Mouse (Mus musculus): ENCODE results near the gene Syt14. TPM values are rescaled to one million over a fixed set of nuclear protein-coding genes. Genes with fewer than 3 reads are reported as not detected.

Syt14 gene
- total and polyA plus RNA-seq, 2 experiments from 2014 or later, result 0.04 to 0.08 TPM

DNA sequence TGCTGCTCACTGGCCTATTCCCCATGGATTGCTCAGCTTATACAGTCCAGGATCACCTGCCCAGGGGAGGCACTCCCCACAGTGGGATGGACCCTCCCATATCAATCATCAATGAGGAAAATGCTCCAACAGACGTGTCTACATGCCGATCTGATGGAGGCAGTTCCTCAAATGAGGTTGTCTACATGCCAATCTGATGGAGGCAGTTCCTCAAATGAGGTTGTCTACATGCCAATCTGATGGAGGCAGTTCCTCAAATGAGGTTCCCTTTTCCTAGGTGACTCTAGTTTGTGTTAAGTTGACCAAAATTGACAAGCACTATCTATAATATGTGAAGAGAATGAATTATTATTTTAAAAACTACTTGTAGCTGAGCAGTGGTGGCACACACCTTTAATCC is 24.6 kb upstream of the Syt14 start:
- H3K9ac ChIP-seq (replicated peaks; ENCODE audit: low read depth, low read length), result no peak overlapping the region
- WGBS, result 56% methylated on average over 2 of the region's 2 CpGs
- no peak overlapping the region for H3K4me2 ChIP-seq (ENCODE audit: low read depth, low read length)
- no peak overlapping the region for H3K27ac ChIP-seq (ENCODE audit: low read depth)
- ATAC-seq (ENCODE audit: insufficient read depth, low read depth), result no peak
- TF ChIP-seq EP300 (IDR thresholded peaks at IDR 0.05; ENCODE audit: low read depth), result no peak
- no peak for TF ChIP-seq CTCF (IDR thresholded peaks at IDR 0.05; ENCODE audit: low read depth)
- no peaks in the 10 kb centered on the region for H3K36me3 ChIP-seq (replicated peaks; ENCODE audit: control insufficient read depth, insufficient read depth, low read length)
- no peak for DNase-seq (ENCODE audit: low spot score)
- no peaks in the 10 kb centered on the region for H3K27me3 ChIP-seq (ENCODE audit: control insufficient read depth, insufficient read depth, low read length)
- H3K9me3 ChIP-seq (replicated peaks; ENCODE audit: control insufficient read depth, low read length), result no peaks in the 10 kb centered on the region
- no peaks in the 10 kb centered on the region for H3K4me1 ChIP-seq (ENCODE audit: control insufficient read depth, insufficient read depth)
- H3K4me3 ChIP-seq (ENCODE audit: low read depth, low read length), result no peak overlapping the region

DNA sequence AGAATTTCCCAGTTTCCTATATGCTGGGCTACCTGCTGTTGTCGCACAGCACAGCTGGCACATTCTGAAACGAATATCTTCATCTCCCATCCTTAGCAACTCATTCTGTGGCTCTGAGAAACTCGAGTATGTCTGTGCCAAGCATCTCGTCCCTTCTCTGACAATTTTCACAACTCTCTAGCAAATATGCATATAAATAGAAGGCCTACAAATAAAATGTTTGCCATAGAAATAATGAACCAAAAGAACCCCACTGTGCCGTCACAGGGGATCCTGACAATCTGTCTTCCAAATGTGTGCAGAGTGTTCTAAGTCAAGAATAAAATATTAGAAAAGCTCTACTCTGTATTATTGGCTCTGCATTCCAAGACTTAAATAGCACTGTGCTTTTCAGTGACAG is 24.0 kb upstream of the Syt14 start:
- 66% methylated on average over 5 of the region's 5 CpGs for WGBS
- no peak overlapping the region for H3K27ac ChIP-seq (ENCODE audit: low read depth)
- no peak overlapping the region for H3K4me2 ChIP-seq (ENCODE audit: low read depth, low read length)
- H3K9me3 ChIP-seq (replicated peaks; ENCODE audit: control insufficient read depth, low read length), result no peaks in the 10 kb centered on the region
- no peak overlapping the region for H3K9ac ChIP-seq (replicated peaks; ENCODE audit: low read depth, low read length)
- H3K4me3 ChIP-seq (ENCODE audit: low read depth, low read length), result no peak overlapping the region
- ATAC-seq (ENCODE audit: insufficient read depth, low read depth) (no peak), DNase-seq (ENCODE audit: low spot score) (no peak)
- H3K36me3 ChIP-seq (replicated peaks; ENCODE audit: control insufficient read depth, insufficient read depth, low read length), result no peaks in the 10 kb centered on the region
- H3K27me3 ChIP-seq (ENCODE audit: control insufficient read depth, insufficient read depth, low read length), result no peaks in the 10 kb centered on the region
- TF ChIP-seq EP300 (IDR thresholded peaks at IDR 0.05; ENCODE audit: low read depth) (no peak), CTCF (IDR thresholded peaks at IDR 0.05; ENCODE audit: low read depth) (no peak)
- no peaks in the 10 kb centered on the region for H3K4me1 ChIP-seq (ENCODE audit: control insufficient read depth, insufficient read depth)

DNA sequence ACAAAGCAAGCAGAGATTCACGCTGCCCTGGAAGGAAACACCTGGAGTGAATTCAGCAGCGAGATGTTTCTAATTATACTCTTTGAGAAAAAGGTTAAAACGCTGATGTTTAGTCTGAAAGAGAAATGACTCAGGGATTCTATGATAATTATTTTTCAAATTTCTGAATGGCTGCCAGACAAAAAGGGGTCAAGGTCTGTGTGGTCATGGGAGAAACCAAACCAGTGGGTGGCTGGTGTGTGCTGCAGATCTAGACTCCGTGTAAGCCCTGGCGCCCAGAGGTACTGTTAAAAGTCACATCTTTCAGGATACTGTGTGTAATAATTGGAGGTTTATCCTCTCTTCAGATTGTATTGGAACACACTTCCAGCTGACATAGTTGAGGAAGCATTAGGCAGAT is 18.8 kb upstream of the Syt14 start:
- Histone ChIP-seq H3K9me3 (replicated peaks; ENCODE audit: control insufficient read depth, low read length) (no peaks in the 10 kb centered on the region), H3K36me3 (replicated peaks; ENCODE audit: control insufficient read depth, insufficient read depth, low read length) (no peaks in the 10 kb centered on the region), H3K27me3 (ENCODE audit: control insufficient read depth, insufficient read depth, low read length) (no peaks in the 10 kb centered on the region), H3K4me1 (ENCODE audit: control insufficient read depth, insufficient read depth) (no peaks in the 10 kb centered on the region), H3K4me2 (ENCODE audit: low read depth, low read length) (no peak overlapping the region), H3K9ac (replicated peaks; ENCODE audit: low read depth, low read length) (no peak overlapping the region), H3K4me3 (ENCODE audit: low read depth, low read length) (no peak overlapping the region), H3K27ac (ENCODE audit: low read depth) (no peak overlapping the region)
- no peak for TF ChIP-seq EP300 (IDR thresholded peaks at IDR 0.05; ENCODE audit: low read depth)
- TF ChIP-seq CTCF (IDR thresholded peaks at IDR 0.05; ENCODE audit: low read depth), result no peak
- 68% methylated on average over 5 of the region's 5 CpGs for WGBS
- DNase-seq (ENCODE audit: low spot score) (no peak), ATAC-seq (ENCODE audit: insufficient read depth, low read depth) (no peak)

DNA sequence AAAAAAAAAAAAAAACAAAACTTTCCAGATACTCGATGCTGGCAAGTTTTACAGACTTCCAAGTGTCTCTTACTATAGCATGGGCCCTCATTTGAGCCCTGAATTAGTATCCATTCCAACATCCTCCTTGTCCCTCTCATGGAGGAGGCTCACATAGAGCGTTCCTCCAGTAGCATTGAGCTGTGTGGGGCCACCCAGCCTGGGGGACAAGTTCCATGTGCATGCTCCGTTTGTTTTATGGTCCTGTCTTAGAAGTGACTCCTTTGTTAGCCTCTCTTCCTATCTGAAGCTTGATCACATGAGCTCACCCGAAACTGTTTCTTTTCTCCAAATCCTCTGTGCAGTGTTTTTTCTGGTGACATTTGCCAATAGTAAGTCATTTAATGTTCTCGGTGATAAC is 17.5 kb upstream of the Syt14 start:
- H3K9me3 ChIP-seq (replicated peaks; ENCODE audit: control insufficient read depth, low read length), result no peaks in the 10 kb centered on the region
- H3K36me3 ChIP-seq (replicated peaks; ENCODE audit: control insufficient read depth, insufficient read depth, low read length), result no peaks in the 10 kb centered on the region
- DNase-seq (ENCODE audit: low spot score) (no peak), ATAC-seq (ENCODE audit: insufficient read depth, low read depth) (no peak)
- H3K27me3 ChIP-seq (ENCODE audit: control insufficient read depth, insufficient read depth, low read length), result no peaks in the 10 kb centered on the region
- H3K27ac ChIP-seq (ENCODE audit: low read depth), result no peak overlapping the region
- TF ChIP-seq CTCF (IDR thresholded peaks at IDR 0.05; ENCODE audit: low read depth) (no peak), EP300 (IDR thresholded peaks at IDR 0.05; ENCODE audit: low read depth) (no peak)
- no peaks in the 10 kb centered on the region for H3K4me1 ChIP-seq (ENCODE audit: control insufficient read depth, insufficient read depth)
- no peak overlapping the region for H3K4me3 ChIP-seq (ENCODE audit: low read depth, low read length)
- 63% methylated on average over 5 of the region's 5 CpGs for WGBS
- H3K4me2 ChIP-seq (ENCODE audit: low read depth, low read length), result no peak overlapping the region
- no peak overlapping the region for H3K9ac ChIP-seq (replicated peaks; ENCODE audit: low read depth, low read length)

DNA sequence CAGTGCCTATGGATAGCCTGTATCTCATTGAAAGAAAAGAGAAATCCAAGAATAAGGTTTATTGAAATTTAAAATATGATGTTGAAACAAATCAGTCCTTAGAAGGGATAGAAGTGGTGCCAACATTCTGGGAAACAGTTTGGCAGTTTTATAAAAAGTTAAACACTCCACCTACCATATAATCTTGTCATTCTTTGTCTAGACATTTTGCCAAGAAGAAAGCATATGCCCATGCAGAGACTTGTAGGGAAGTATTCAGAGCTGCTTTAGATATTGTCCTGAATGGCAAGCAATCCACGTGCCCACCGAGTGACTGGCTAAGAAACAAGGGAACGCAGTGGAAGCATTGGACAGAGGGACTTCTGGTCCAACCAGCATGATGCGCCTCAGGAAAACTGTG is 12.0 kb upstream of the Syt14 start:
- Histone ChIP-seq H3K27me3 (ENCODE audit: control insufficient read depth, insufficient read depth, low read length) (no peaks in the 10 kb centered on the region), H3K9ac (replicated peaks; ENCODE audit: low read depth, low read length) (no peak overlapping the region), H3K4me1 (ENCODE audit: control insufficient read depth, insufficient read depth) (no peaks in the 10 kb centered on the region), H3K36me3 (replicated peaks; ENCODE audit: control insufficient read depth, insufficient read depth, low read length) (no peaks in the 10 kb centered on the region), H3K27ac (ENCODE audit: low read depth) (no peak overlapping the region), H3K4me2 (ENCODE audit: low read depth, low read length) (no peak overlapping the region), H3K4me3 (ENCODE audit: low read depth, low read length) (no peak overlapping the region), H3K9me3 (replicated peaks; ENCODE audit: control insufficient read depth, low read length) (no peaks in the 10 kb centered on the region)
- DNase-seq (ENCODE audit: low spot score) (no peak), ATAC-seq (ENCODE audit: insufficient read depth, low read depth) (no peak)
- WGBS, result 83% methylated on average over 4 of the region's 4 CpGs
- TF ChIP-seq CTCF (IDR thresholded peaks at IDR 0.05; ENCODE audit: low read depth), result no peak
- TF ChIP-seq EP300 (IDR thresholded peaks at IDR 0.05; ENCODE audit: low read depth), result no peak

DNA sequence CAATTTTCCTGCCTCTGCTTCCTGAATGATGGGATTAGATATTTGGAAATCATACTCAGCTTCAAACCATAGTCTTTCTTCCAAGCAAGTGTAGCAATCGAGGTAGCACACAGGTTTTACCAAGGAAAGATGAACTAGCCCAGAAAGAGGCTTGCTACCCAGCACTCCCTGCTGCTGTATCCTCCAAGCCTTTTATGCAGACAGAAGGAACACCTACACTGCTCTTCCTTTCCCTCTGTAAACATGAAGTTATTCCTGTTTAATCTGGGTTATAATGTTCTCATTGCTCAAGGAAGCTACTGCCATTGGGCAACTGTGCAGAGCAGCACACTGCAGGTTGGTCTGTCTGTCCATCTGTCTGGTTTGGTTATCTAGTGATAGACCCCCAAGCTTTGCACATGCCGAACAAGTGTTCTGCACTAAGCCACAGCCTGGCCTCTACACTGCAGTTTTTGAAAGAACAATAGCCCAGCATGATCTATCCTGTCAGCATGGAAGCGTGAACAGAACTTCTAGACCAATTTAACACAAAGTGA is 7.3 kb upstream of the Syt14 start:
- DNase-seq (ENCODE audit: low spot score) (no peak), ATAC-seq (ENCODE audit: insufficient read depth, low read depth) (no peak)
- no peak overlapping the region for H3K4me2 ChIP-seq (ENCODE audit: low read depth, low read length)
- H3K9me3 ChIP-seq (replicated peaks; ENCODE audit: control insufficient read depth, low read length), result no peaks in the 10 kb centered on the region
- H3K4me3 ChIP-seq (ENCODE audit: low read depth, low read length), result no peak overlapping the region
- no peaks in the 10 kb centered on the region for H3K27me3 ChIP-seq (ENCODE audit: control insufficient read depth, insufficient read depth, low read length)
- H3K9ac ChIP-seq (replicated peaks; ENCODE audit: low read depth, low read length), result no peak overlapping the region
- no peak for TF ChIP-seq EP300 (IDR thresholded peaks at IDR 0.05; ENCODE audit: low read depth)
- TF ChIP-seq CTCF (IDR thresholded peaks at IDR 0.05; ENCODE audit: low read depth), result no peak
- 63% methylated on average over 3 of the region's 3 CpGs for WGBS
- H3K36me3 ChIP-seq (replicated peaks; ENCODE audit: control insufficient read depth, insufficient read depth, low read length), result no peaks in the 10 kb centered on the region
- no peak overlapping the region for H3K27ac ChIP-seq (ENCODE audit: low read depth)
- H3K4me1 ChIP-seq (ENCODE audit: control insufficient read depth, insufficient read depth), result no peaks in the 10 kb centered on the region

Measured in heart, postnatal 0 days (tissue).